Mouse (Mus musculus) ES-Bruce4 (cell line): ENCODE measurements around the gene Lipn.

Experiments used
- CTCF ChIP-seq: IDR thresholded peaks from one replicate; pipeline ENCODE4 v1.8.1; 2011; ENCODE audit warnings: low read depth, low read length
- EP300 ChIP-seq: IDR thresholded peaks from 2 replicates; pipeline ENCODE4 v1.6.1; 2011; ENCODE audit warnings: low read depth, low read length; ENCODE audit not compliant: insufficient read depth
- POLR2A ChIP-seq: IDR thresholded peaks from one replicate; pipeline ENCODE4 v1.8.1; 2011; ENCODE audit warnings: low read length; ENCODE audit not compliant: insufficient read depth

- no peak for TF ChIP-seq POLR2A
- TF ChIP-seq CTCF = no peak
- TF ChIP-seq EP300 = no peak
Measured at GRCm38 (mm10) chr19:34095381-34095780, 28.2 kb downstream of the Lipn start.
